Mouse (Mus musculus): ENCODE results near the gene Kcnk4. TPM values are rescaled to one million over a fixed set of nuclear protein-coding genes. Genes with fewer than 3 reads are reported as not detected.

The Kcnk4 gene
- 0.50 and 1.1 TPM in 2 replicates for polyA plus RNA-seq (2016; fragmentation: Nextera tagmentation; extraction: Ambion mirVana)

- Histone ChIP-seq H3K4me3 (peak within 1 kb of the TSS; percentile 35), H3K36me3 (peaks cover 8% of the 10 kb centered on the region), H3K9me3 (no peaks in the 10 kb centered on the region), H3K27me3 (replicated peaks) (peaks cover 65% of the 10 kb centered on the region), H3K4me2 (replicated peaks) (peak within 1 kb of the TSS; percentile 64), H3K4me1 (peaks cover 24% of the 10 kb centered on the region), H3K9ac (peak within 1 kb of the TSS; percentile 56), H3K27ac (no peak within 1 kb of the TSS)
- ATAC-seq (ENCODE audit: low FRiP score, low read depth) = peak; percentile 29; the same call in 1 of the 2 replicates
- 10% methylated on average over 23 of the region's 23 CpGs for WGBS
Observed at GRCm38 (mm10) chr19:6934195-6934977, at the start of gene Kcnk4. TSS of gene Kcnk4 (minus strand) at chr19:6934515.

GRCm38 (mm10) chr19:6983621-6984020, 49.3 kb upstream of the Kcnk4 start:
- H3K4me3 ChIP-seq = no peak overlapping the region
- H3K36me3 ChIP-seq = peaks cover 25% of the 10 kb centered on the region
- H3K27ac ChIP-seq = no peak overlapping the region
- peaks cover 42% of the 10 kb centered on the region for H3K4me1 ChIP-seq
- 49% methylated on average over 5 of the region's 5 CpGs for WGBS
- H3K27me3 ChIP-seq (replicated peaks) = no peaks in the 10 kb centered on the region
- H3K9ac ChIP-seq = no peak overlapping the region
- no peak for ATAC-seq (ENCODE audit: low FRiP score, low read depth)
- no peaks in the 10 kb centered on the region for H3K9me3 ChIP-seq
- H3K4me2 ChIP-seq (replicated peaks) = no peak overlapping the region

DNA sequence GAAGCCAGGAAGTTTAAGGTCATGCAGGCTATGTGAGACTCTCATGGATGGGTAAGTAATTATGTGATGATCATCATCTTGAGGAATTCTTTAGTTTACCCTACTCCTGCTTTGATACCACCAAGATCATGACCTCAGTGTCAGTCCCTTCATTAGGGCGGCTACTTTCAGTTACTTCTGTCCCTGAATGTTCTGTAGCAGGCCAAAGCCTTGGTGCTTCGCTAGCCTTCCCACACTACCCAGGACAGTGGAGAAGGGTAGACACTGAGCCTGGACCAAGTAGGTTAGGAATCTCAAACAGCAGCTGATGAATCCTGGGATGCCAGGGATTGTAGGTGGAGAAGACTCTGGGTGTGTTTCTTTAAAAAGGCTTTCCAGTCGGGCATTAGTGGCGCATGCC, 47.1 kb upstream of the Kcnk4 start:
- H3K4me3 ChIP-seq = no peak overlapping the region
- peaks cover 44% of the 10 kb centered on the region for H3K36me3 ChIP-seq
- peaks cover 44% of the 10 kb centered on the region for H3K4me1 ChIP-seq
- H3K27ac ChIP-seq = no peak overlapping the region
- H3K9ac ChIP-seq = no peak overlapping the region
- 90% methylated on average over 4 of the region's 4 CpGs for WGBS
- H3K27me3 ChIP-seq (replicated peaks) = no peaks in the 10 kb centered on the region
- H3K4me2 ChIP-seq (replicated peaks) = peak overlapping the region; percentile 77
- no peaks in the 10 kb centered on the region for H3K9me3 ChIP-seq
- no peak for ATAC-seq (ENCODE audit: low FRiP score, low read depth)

- ATAC-seq (ENCODE audit: low FRiP score, low read depth) = peak; percentile 85
- WGBS = 1% methylated on average over 38 of the region's 38 CpGs
- Histone ChIP-seq H3K4me3 (peak within 1 kb of the TSS; percentile 69), H3K27me3 (replicated peaks) (no peaks in the 10 kb centered on the region), H3K4me1 (peaks cover 47% of the 10 kb centered on the region), H3K36me3 (peaks cover 44% of the 10 kb centered on the region), H3K27ac (peak within 1 kb of the TSS; percentile 75), H3K9me3 (no peaks in the 10 kb centered on the region), H3K4me2 (replicated peaks) (peak within 1 kb of the TSS; percentile 77), H3K9ac (peak within 1 kb of the TSS; percentile 81)
Observed at GRCm38 (mm10) chr19:6980381-6981093, 46.2 kb upstream of the Kcnk4 start, which contains the start of gene Fkbp2. TSS of gene Fkbp2 (minus strand) at chr19:6980501.

- WGBS = under 1% methylated on average over 59 of the region's 59 CpGs
- peak overlapping the region; percentile 75 for H3K27ac ChIP-seq
- H3K4me1 ChIP-seq = peaks cover 47% of the 10 kb centered on the region
- no peaks in the 10 kb centered on the region for H3K27me3 ChIP-seq (replicated peaks)
- ATAC-seq (ENCODE audit: low FRiP score, low read depth) = peak; percentile 83
- H3K4me3 ChIP-seq = peak overlapping the region; percentile 69
- peaks cover 37% of the 10 kb centered on the region for H3K36me3 ChIP-seq
- H3K4me2 ChIP-seq (replicated peaks) = peak overlapping the region; percentile 77
- no peaks in the 10 kb centered on the region for H3K9me3 ChIP-seq
- peak overlapping the region; percentile 81 for H3K9ac ChIP-seq
Observed at GRCm38 (mm10) chr19:6979486-6980380, 45.4 kb upstream of the Kcnk4 start.

GRCm38 (mm10) chr19:6979001-6979479, 44.7 kb upstream of the Kcnk4 start:
- 14% methylated on average over 11 of the region's 11 CpGs for WGBS
- Histone ChIP-seq H3K36me3 (peaks cover 35% of the 10 kb centered on the region), H3K4me1 (peaks cover 49% of the 10 kb centered on the region), H3K4me2 (replicated peaks) (peak overlapping the region; percentile 77), H3K4me3 (peak overlapping the region; percentile 69), H3K9me3 (no peaks in the 10 kb centered on the region), H3K27me3 (replicated peaks) (no peaks in the 10 kb centered on the region), H3K27ac (peak overlapping the region; percentile 75; the same call in 1 of the 2 replicates), H3K9ac (peak overlapping the region; percentile 81)
- ATAC-seq (ENCODE audit: low FRiP score, low read depth) = no peak

GRCm38 (mm10) chr19:6978639-6978974, 44.3 kb upstream of the Kcnk4 start:
- Histone ChIP-seq H3K4me3 (peak overlapping the region; percentile 69), H3K9ac (peak overlapping the region; percentile 81), H3K36me3 (peaks cover 31% of the 10 kb centered on the region), H3K4me1 (peaks cover 53% of the 10 kb centered on the region), H3K27me3 (replicated peaks) (no peaks in the 10 kb centered on the region), H3K27ac (0 out of 2 replicates have a peak overlapping the region, but pooled peaks have one; percentile 75), H3K9me3 (no peaks in the 10 kb centered on the region), H3K4me2 (replicated peaks) (peak overlapping the region; percentile 77)
- no peak for ATAC-seq (ENCODE audit: low FRiP score, low read depth)
- 57% methylated on average over 3 of the region's 3 CpGs for WGBS

GRCm38 (mm10) chr19:6977759-6978638, 43.7 kb upstream of the Kcnk4 start:
- Histone ChIP-seq H3K36me3 (peaks cover 27% of the 10 kb centered on the region), H3K9me3 (no peaks in the 10 kb centered on the region), H3K4me1 (peaks cover 57% of the 10 kb centered on the region), H3K9ac (peak overlapping the region; percentile 40; the same call in 1 of the 2 replicates), H3K4me2 (replicated peaks) (peak overlapping the region; percentile 77), H3K4me3 (peak overlapping the region; percentile 5; the same call in 1 of the 2 replicates), H3K27ac (no peak overlapping the region), H3K27me3 (replicated peaks) (no peaks in the 10 kb centered on the region)
- WGBS = 83% methylated on average over 13 of the region's 13 CpGs
- ATAC-seq (ENCODE audit: low FRiP score, low read depth) = no peak

GRCm38 (mm10) chr19:6975537-6976521, 41.5 kb upstream of the Kcnk4 start, which contains the start of gene Plcb3:
TSS of gene Plcb3 (minus strand) at chr19:6976470.
- Histone ChIP-seq H3K36me3 (peaks cover 19% of the 10 kb centered on the region), H3K4me3 (peak within 1 kb of the TSS; percentile 67), H3K4me2 (replicated peaks) (peak within 1 kb of the TSS; percentile 76), H3K27ac (peak within 1 kb of the TSS; percentile 81), H3K9ac (peak within 1 kb of the TSS; percentile 89), H3K9me3 (no peaks in the 10 kb centered on the region), H3K4me1 (peaks cover 56% of the 10 kb centered on the region), H3K27me3 (replicated peaks) (no peaks in the 10 kb centered on the region)
- ATAC-seq (ENCODE audit: low FRiP score, low read depth) = peak; percentile 19; the same call in 1 of the 2 replicates
- WGBS = under 1% methylated on average over 16 of the region's 16 CpGs

Measured in neural tube, embryonic 12.5 days (tissue).